Mouse (Mus musculus): ENCODE data around the gene Epn2. TPM values are rescaled to one million over a fixed set of nuclear protein-coding genes. Genes with fewer than 3 reads are reported as not detected.

Epn2 gene
- total and polyA plus RNA-seq, 3 experiments = 20.4 to 24.9 (median 23.1) TPM

GRCm38 (mm10) chr11:61526872-61527271, 52.6 kb downstream of the Epn2 start:
- H3K4me3 ChIP-seq = no peak overlapping the region
- 70% methylated on average over 1 of the region's 1 CpGs for WGBS
- no peak for TF ChIP-seq CTCF (IDR thresholded peaks at IDR 0.05)
- TF ChIP-seq EP300 (IDR thresholded peaks at IDR 0.05; ENCODE audit: insufficient read depth, low read depth, low read length) = no peak
- no peak for TF ChIP-seq POLR2A (IDR thresholded peaks at IDR 0.05; ENCODE audit: insufficient read depth, low read depth, low read length)
- peaks cover 28% of the 10 kb centered on the region for H3K36me3 ChIP-seq (ENCODE audit: control insufficient read depth, insufficient read depth, low read length)
- peaks cover 15% of the 10 kb centered on the region for H3K4me1 ChIP-seq (ENCODE audit: control insufficient read depth, insufficient read depth, low read length)
- no peak overlapping the region for H3K27ac ChIP-seq
- H3K27me3 ChIP-seq (ENCODE audit: control insufficient read depth, insufficient read depth, low read length) = no peaks in the 10 kb centered on the region
- intact Hi-C loops (cut with DNase I) = no loop called here
- no peak overlapping the region for H3K9ac ChIP-seq (ENCODE audit: low read depth, low read length)
- DNase-seq = no peak
- peaks cover 5% of the 10 kb centered on the region for H3K79me2 ChIP-seq (replicated peaks; ENCODE audit: control insufficient read depth, insufficient read depth, low read length)

- 47% methylated on average over 3 of the region's 3 CpGs for WGBS
- Histone ChIP-seq H3K27ac (peak overlapping the region; percentile 18; the same call in 1 of the 2 replicates), H3K4me3 (no peak overlapping the region), H3K79me2 (replicated peaks; ENCODE audit: control insufficient read depth, insufficient read depth, low read length) (no peaks in the 10 kb centered on the region), H3K9ac (ENCODE audit: low read depth, low read length) (no peak overlapping the region), H3K27me3 (ENCODE audit: control insufficient read depth, insufficient read depth, low read length) (no peaks in the 10 kb centered on the region), H3K4me1 (ENCODE audit: control insufficient read depth, insufficient read depth, low read length) (peaks cover 10% of the 10 kb centered on the region), H3K36me3 (ENCODE audit: control insufficient read depth, insufficient read depth, low read length) (peaks cover 7% of the 10 kb centered on the region)
- TF ChIP-seq CTCF (IDR thresholded peaks at IDR 0.05) = no peak
- no peak for TF ChIP-seq EP300 (IDR thresholded peaks at IDR 0.05; ENCODE audit: insufficient read depth, low read depth, low read length)
- no peak for TF ChIP-seq POLR2A (IDR thresholded peaks at IDR 0.05; ENCODE audit: insufficient read depth, low read depth, low read length)
- DNase-seq = peak in 1 of 2 experiments; percentile 35
- intact Hi-C loops (cut with DNase I) = no loop called here
Observed at GRCm38 (mm10) chr11:61519484-61520107, 59.9 kb downstream of the Epn2 start.

- Histone ChIP-seq H3K9ac (ENCODE audit: low read depth, low read length) (no peak overlapping the region), H3K36me3 (ENCODE audit: control insufficient read depth, insufficient read depth, low read length) (peaks cover 7% of the 10 kb centered on the region), H3K27ac (no peak overlapping the region; the same call in 1 of the 2 replicates), H3K79me2 (replicated peaks; ENCODE audit: control insufficient read depth, insufficient read depth, low read length) (no peaks in the 10 kb centered on the region), H3K4me3 (no peak overlapping the region), H3K27me3 (ENCODE audit: control insufficient read depth, insufficient read depth, low read length) (no peaks in the 10 kb centered on the region), H3K4me1 (ENCODE audit: control insufficient read depth, insufficient read depth, low read length) (peaks cover 10% of the 10 kb centered on the region)
- WGBS = 76% methylated on average over 3 of the region's 3 CpGs
- DNase-seq = no peak
- intact Hi-C loops (cut with DNase I) = no loop called here
- TF ChIP-seq CTCF (IDR thresholded peaks at IDR 0.05) = no peak
- TF ChIP-seq EP300 (IDR thresholded peaks at IDR 0.05; ENCODE audit: insufficient read depth, low read depth, low read length) = no peak
- TF ChIP-seq POLR2A (IDR thresholded peaks at IDR 0.05; ENCODE audit: insufficient read depth, low read depth, low read length) = no peak
Observed at GRCm38 (mm10) chr11:61518871-61519270, 60.6 kb downstream of the Epn2 start.

- intact Hi-C loops (cut with DNase I) = no loop called here
Observed at GRCm38 (mm10) chr11:61517971-61518370, 61.5 kb downstream of the Epn2 start.

GRCm38 (mm10) chr11:61514953-61515352, 64.5 kb downstream of the Epn2 start:
- DNase-seq = peak in 1 of 2 experiments; percentile 63
- Histone ChIP-seq H3K79me2 (replicated peaks; ENCODE audit: control insufficient read depth, insufficient read depth, low read length) (no peaks in the 10 kb centered on the region), H3K36me3 (ENCODE audit: control insufficient read depth, insufficient read depth, low read length) (peaks cover 3% of the 10 kb centered on the region), H3K27ac (no peak overlapping the region), H3K4me3 (no peak overlapping the region), H3K27me3 (ENCODE audit: control insufficient read depth, insufficient read depth, low read length) (no peaks in the 10 kb centered on the region), H3K9ac (ENCODE audit: low read depth, low read length) (no peak overlapping the region), H3K4me1 (ENCODE audit: control insufficient read depth, insufficient read depth, low read length) (peaks cover 10% of the 10 kb centered on the region)
- intact Hi-C loops (cut with DNase I) = no loop called here
- WGBS = 58% methylated on average over 3 of the region's 3 CpGs
- TF ChIP-seq CTCF (IDR thresholded peaks at IDR 0.05) (peak; percentile 78), POLR2A (IDR thresholded peaks at IDR 0.05; ENCODE audit: insufficient read depth, low read depth, low read length) (no peak), EP300 (IDR thresholded peaks at IDR 0.05; ENCODE audit: insufficient read depth, low read depth, low read length) (no peak)

More at GRCm38 (mm10) chr11:61517971-61518370, 61.5 kb downstream of the Epn2 start:
- Histone ChIP-seq H3K9ac (ENCODE audit: low read depth, low read length) (no peak overlapping the region), H3K4me3 (no peak overlapping the region), H3K36me3 (ENCODE audit: control insufficient read depth, insufficient read depth, low read length) (peaks cover 7% of the 10 kb centered on the region), H3K27ac (no peak overlapping the region), H3K79me2 (replicated peaks; ENCODE audit: control insufficient read depth, insufficient read depth, low read length) (no peaks in the 10 kb centered on the region), H3K4me1 (ENCODE audit: control insufficient read depth, insufficient read depth, low read length) (peaks cover 10% of the 10 kb centered on the region), H3K27me3 (ENCODE audit: control insufficient read depth, insufficient read depth, low read length) (no peaks in the 10 kb centered on the region)
- WGBS = 31% methylated on average over 1 of the region's 1 CpGs
- DNase-seq = no peak
- no peak for TF ChIP-seq POLR2A (IDR thresholded peaks at IDR 0.05; ENCODE audit: insufficient read depth, low read depth, low read length)
- no peak for TF ChIP-seq CTCF (IDR thresholded peaks at IDR 0.05)
- TF ChIP-seq EP300 (IDR thresholded peaks at IDR 0.05; ENCODE audit: insufficient read depth, low read depth, low read length) = no peak

- DNase-seq = peak; percentile 93 to 95
- no peaks in the 10 kb centered on the region; the same call in 1 of the 2 replicates for H3K4me1 ChIP-seq (ENCODE audit: control insufficient read depth, insufficient read depth, low read length)
- under 1% methylated on average over 39 of the region's 39 CpGs for WGBS
- H3K79me2 ChIP-seq (replicated peaks; ENCODE audit: control insufficient read depth, insufficient read depth, low read length) = no peaks in the 10 kb centered on the region
- TF ChIP-seq POLR2A (IDR thresholded peaks at IDR 0.05; ENCODE audit: insufficient read depth, low read depth, low read length) (0 out of 2 replicates have a peak, but pooled peaks have one; percentile 21), CTCF (IDR thresholded peaks at IDR 0.05) (peak; percentile 92), EP300 (IDR thresholded peaks at IDR 0.05; ENCODE audit: insufficient read depth, low read depth, low read length) (peak; percentile 86)
- no peaks in the 10 kb centered on the region for H3K36me3 ChIP-seq (ENCODE audit: control insufficient read depth, insufficient read depth, low read length)
- H3K9ac ChIP-seq (ENCODE audit: low read depth, low read length) = peak within 1 kb of the TSS; percentile 61
- H3K27me3 ChIP-seq (ENCODE audit: control insufficient read depth, insufficient read depth, low read length) = no peaks in the 10 kb centered on the region
- H3K4me3 ChIP-seq = peak within 1 kb of the TSS; percentile 67
- peak within 1 kb of the TSS; percentile 78 for H3K27ac ChIP-seq
- intact Hi-C loops (cut with DNase I) = loop anchor here (1.0 to 5.0 kb wide), 7 partner anchors 72 to 397 kb away; no protein-coding TSS in a partner anchor
Observed at GRCm38 (mm10) chr11:61504713-61505257, 74.7 kb downstream of the Epn2 start, which contains the start of gene B9d1. Gene B9d1 (plus strand): TSS chr11:61505144.

Measured in heart, adult 2 months (tissue).